Mouse (Mus musculus) midbrain, embryonic 14.5 days (tissue): Measurements from ENCODE around the gene Gm28047. TPM values are rescaled to one million over a fixed set of nuclear protein-coding genes. Genes with fewer than 3 reads are reported as not detected.
A peak's percentile ranks its signal among the peaks of the same experiment; 100 is the strongest.

ENCODE experiments used
- ATAC-seq: fragments of 200-750 bp; cut with Nextera tagmentation; 2 replicates; pipeline ENCODE4 v1.8.0; 2017; ENCODE audit warnings: moderate number of reproducible peaks, moderate library complexity; ENCODE audit not compliant: low FRiP score, low TSS enrichment
- DNase-seq: peaks from one replicate; pipeline ENCODE4 v3.0.0-alpha.2; 2015
- H3K27ac ChIP-seq: fragments of 300-500 bp; sonication (generic); replicated peaks from 2 replicates; pipeline ENCODE4 v1.5.1; 2014; ENCODE audit warnings: mild to moderate bottlenecking, low read depth, low read length, moderate library complexity
- H3K27me3 ChIP-seq: fragments of 300-500 bp; sonication (generic); 2 replicates; pipeline ENCODE4 v1.6.1; 2014; ENCODE audit warnings: low read length, control low read depth, mixed read lengths; ENCODE audit not compliant: control insufficient read depth, insufficient read depth
- H3K36me3 ChIP-seq: fragments of 300-500 bp; sonication (generic); 2 replicates; pipeline ENCODE4 v1.6.1; 2014; ENCODE audit warnings: low read length, control low read depth; ENCODE audit not compliant: control insufficient read depth, insufficient read depth
- H3K4me1 ChIP-seq: fragments of 300-500 bp; sonication (generic); 2 replicates; pipeline ENCODE4 v1.6.1; 2014; ENCODE audit warnings: mild to moderate bottlenecking, antibody characterized with exemption, low read length, control low read depth; ENCODE audit not compliant: control insufficient read depth, insufficient read depth
- H3K4me2 ChIP-seq: fragments of 300-500 bp; sonication (generic); 2 replicates; pipeline ENCODE4 v1.6.1; 2014; ENCODE audit warnings: mild to moderate bottlenecking, low read length, moderate library complexity
- H3K4me3 ChIP-seq: fragments of 300-500 bp; sonication (generic); replicated peaks from 2 replicates; pipeline ENCODE4 v1.5.1; 2014; ENCODE audit warnings: low read depth, low read length
- H3K9ac ChIP-seq: fragments of 300-500 bp; sonication (generic); replicated peaks from 2 replicates; pipeline ENCODE4 v1.6.1; 2014; ENCODE audit warnings: mild to moderate bottlenecking, low read length, moderate library complexity
- H3K9me3 ChIP-seq: fragments of 300-500 bp; sonication (generic); 2 replicates; pipeline ENCODE4 v1.6.1; 2016; ENCODE audit warnings: low read length, control low read depth, mixed read lengths; ENCODE audit not compliant: control insufficient read depth
- WGBS: fragments of 180-500 bp; shearing (Covaris S2); extraction: QIAGEN DNeasy Blood & Tissue Kit; methylation state at CpG from one replicate; pipeline ENCODE4 v1.1.7; 2014; 5-methylcytosine and 5-hydroxymethylcytosine counted together
- polyA plus RNA-seq: library from polyadenylated mRNA; unstranded; fragments of >200 nt; fragmentation: Nextera tagmentation; extraction: Ambion mirVana; gene quantifications from 2 replicates; pipeline ENCODE4 v1.2.1, GENCODE M21; 2014

Gene Gm28047
- polyA plus RNA-seq, 1 experiment from 2014 or later: not detected

GRCm38 (mm10) chr15:102518859-102519201, 106.0 kb downstream of the Gm28047 start:
- peak overlapping the region; percentile 86 for H3K9ac ChIP-seq
- no peak for ATAC-seq
- 20% methylated on average over 9 of the region's 9 CpGs for whole genome bisulfite sequencing

GRCm38 (mm10) chr15:102517976-102518858, 106.7 kb downstream of the Gm28047 start, which contains the start of gene Tarbp2:
Tarbp2 (plus strand) TSS chr15:102518192.
- ATAC-seq (peak; percentile 91), DNase-seq (peak; percentile 100)
- WGBS: under 1% methylated on average over 60 of the region's 60 CpGs

More at GRCm38 (mm10) chr15:102518859-102519201, 106.0 kb downstream of the Gm28047 start:
- Histone ChIP-seq H3K4me2 (peak overlapping the region; percentile 65), H3K27ac (peak overlapping the region; percentile 99), H3K36me3 (peaks cover 19% of the 10 kb centered on the region), H3K9me3 (no peaks in the 10 kb centered on the region), H3K4me1 (peaks cover 29% of the 10 kb centered on the region), H3K4me3 (peak overlapping the region; percentile 69), H3K27me3 (no peaks in the 10 kb centered on the region)
- DNase-seq: no peak

GRCm38 (mm10) chr15:102517631-102517975, 107.3 kb downstream of the Gm28047 start:
- H3K9me3 ChIP-seq: no peaks in the 10 kb centered on the region
- WGBS: under 1% methylated on average over 10 of the region's 10 CpGs
- peak overlapping the region; percentile 99 for H3K27ac ChIP-seq
- H3K4me1 ChIP-seq: peaks cover 38% of the 10 kb centered on the region
- peak overlapping the region; percentile 69 for H3K4me3 ChIP-seq
- DNase-seq: no peak
- peak overlapping the region; percentile 65 for H3K4me2 ChIP-seq
- no peaks in the 10 kb centered on the region for H3K27me3 ChIP-seq
- peak overlapping the region; percentile 91 for H3K9ac ChIP-seq
- H3K36me3 ChIP-seq: peaks cover 13% of the 10 kb centered on the region
- ATAC-seq: no peak

More at GRCm38 (mm10) chr15:102517976-102518858, 106.7 kb downstream of the Gm28047 start, which contains the start of gene Tarbp2:
- peak within 1 kb of the TSS; percentile 91 for H3K9ac ChIP-seq
- H3K4me1 ChIP-seq: peaks cover 32% of the 10 kb centered on the region
- no peaks in the 10 kb centered on the region for H3K9me3 ChIP-seq
- peak within 1 kb of the TSS; percentile 65 for H3K4me2 ChIP-seq
- H3K27me3 ChIP-seq: no peaks in the 10 kb centered on the region
- peak within 1 kb of the TSS; percentile 99 for H3K27ac ChIP-seq
- H3K36me3 ChIP-seq: peaks cover 15% of the 10 kb centered on the region
- peak within 1 kb of the TSS; percentile 69 for H3K4me3 ChIP-seq

- DNase-seq (peak; percentile 87), ATAC-seq (peak; percentile 11; the same call in 1 of the 2 replicates)
- Histone ChIP-seq H3K4me2 (peak within 1 kb of the TSS; percentile 65), H3K36me3 (peaks cover 6% of the 10 kb centered on the region), H3K9ac (peak within 1 kb of the TSS; percentile 91), H3K4me1 (peaks cover 45% of the 10 kb centered on the region), H3K4me3 (peak within 1 kb of the TSS; percentile 69), H3K27ac (peak within 1 kb of the TSS; percentile 99), H3K27me3 (no peaks in the 10 kb centered on the region), H3K9me3 (no peaks in the 10 kb centered on the region)
- WGBS: under 1% methylated on average over 43 of the region's 43 CpGs
Observed at GRCm38 (mm10) chr15:102516728-102517404, 108.0 kb downstream of the Gm28047 start, which contains the start of gene Map3k12. Map3k12 (minus strand) TSS chr15:102517064.

GRCm38 (mm10) chr15:102516293-102516692, 108.6 kb downstream of the Gm28047 start:
- Histone ChIP-seq H3K27me3 (no peaks in the 10 kb centered on the region), H3K4me3 (peak overlapping the region; percentile 69), H3K9ac (peak overlapping the region; percentile 91), H3K4me2 (peak overlapping the region; percentile 65), H3K9me3 (no peaks in the 10 kb centered on the region), H3K36me3 (peaks cover under 1% of the 10 kb centered on the region), H3K27ac (peak overlapping the region; percentile 99), H3K4me1 (peaks cover 51% of the 10 kb centered on the region)
- no peak for ATAC-seq
- under 1% methylated on average over 11 of the region's 12 CpGs for WGBS
- peak; percentile 64 for DNase-seq

GRCm38 (mm10) chr15:102515791-102516190, 109.1 kb downstream of the Gm28047 start:
- H3K9me3 ChIP-seq: no peaks in the 10 kb centered on the region
- 42% methylated on average over 4 of the region's 4 CpGs for WGBS
- H3K27ac ChIP-seq: peak overlapping the region; percentile 99
- H3K36me3 ChIP-seq: no peaks in the 10 kb centered on the region
- ATAC-seq: no peak
- H3K27me3 ChIP-seq: no peaks in the 10 kb centered on the region
- H3K4me3 ChIP-seq: peak overlapping the region; percentile 69
- peaks cover 56% of the 10 kb centered on the region for H3K4me1 ChIP-seq
- H3K4me2 ChIP-seq: peak overlapping the region; percentile 65
- peak overlapping the region; percentile 91 for H3K9ac ChIP-seq
- DNase-seq: no peak

- H3K9ac ChIP-seq: no peak overlapping the region
- H3K4me2 ChIP-seq: peak overlapping the region; percentile 65
- DNase-seq (no peak), ATAC-seq (no peak)
- H3K9me3 ChIP-seq: no peaks in the 10 kb centered on the region
- peak overlapping the region; percentile 69 for H3K4me3 ChIP-seq
- no peaks in the 10 kb centered on the region for H3K36me3 ChIP-seq
- no peak overlapping the region for H3K27ac ChIP-seq
- 91% methylated on average over 2 of the region's 2 CpGs for WGBS
- no peaks in the 10 kb centered on the region for H3K27me3 ChIP-seq
- peaks cover 57% of the 10 kb centered on the region for H3K4me1 ChIP-seq
Observed at GRCm38 (mm10) chr15:102515261-102515660, 109.6 kb downstream of the Gm28047 start.

- H3K9ac ChIP-seq: no peak overlapping the region; the same call in 1 of the 2 replicates
- DNase-seq (no peak), ATAC-seq (no peak)
- H3K9me3 ChIP-seq: no peaks in the 10 kb centered on the region
- H3K36me3 ChIP-seq: peaks cover 9% of the 10 kb centered on the region
- H3K27ac ChIP-seq: peak overlapping the region; percentile 91
- no peak overlapping the region for H3K4me3 ChIP-seq
- no peak overlapping the region; the same call in 1 of the 2 replicates for H3K4me2 ChIP-seq
- H3K4me1 ChIP-seq: peaks cover 61% of the 10 kb centered on the region
- no peaks in the 10 kb centered on the region for H3K27me3 ChIP-seq
- WGBS: 79% methylated on average over 3 of the region's 3 CpGs
Observed at GRCm38 (mm10) chr15:102513004-102513403, 111.9 kb downstream of the Gm28047 start.
